Mouse (Mus musculus): ENCODE measurements around the gene Htr6. TPM values are rescaled to one million over a fixed set of nuclear protein-coding genes. Genes with fewer than 3 reads are reported as not detected.

The Htr6 gene
- total and polyA plus RNA-seq, 2 experiments from 2014 or later: 0.67 to 4.0 TPM

- no peak overlapping the region for H3K4me2 ChIP-seq (ENCODE audit: low read depth)
- H3K27me3 ChIP-seq (ENCODE audit: insufficient read depth, low read length): peaks cover 12% of the 10 kb centered on the region; the same call in 1 of the 2 replicates
- TF ChIP-seq CTCF (IDR thresholded peaks at IDR 0.05; ENCODE audit: low read depth): peak; percentile 44; the same call in 1 of the 2 replicates
- WGBS: 13% methylated on average over 4 of the region's 4 CpGs
- H3K9me3 ChIP-seq (ENCODE audit: low read length): no peaks in the 10 kb centered on the region
- DNase-seq (peak; percentile 34), ATAC-seq (no peak)
- no peak overlapping the region for H3K9ac ChIP-seq
- no peak overlapping the region for H3K4me3 ChIP-seq (ENCODE audit: low read depth, low read length)
- H3K27ac ChIP-seq (ENCODE audit: low read depth, low read length): no peak overlapping the region
- H3K36me3 ChIP-seq (ENCODE audit: insufficient read depth): no peaks in the 10 kb centered on the region
- peaks cover 23% of the 10 kb centered on the region for H3K4me1 ChIP-seq (ENCODE audit: insufficient read depth)
Measured at GRCm38 (mm10) chr4:139078726-139079125, 3.4 kb upstream of the Htr6 start.

- DNase-seq (peak; percentile 50), ATAC-seq (no peak)
- peak; percentile 61 for TF ChIP-seq CTCF (IDR thresholded peaks at IDR 0.05; ENCODE audit: low read depth)
- Histone ChIP-seq H3K4me2 (ENCODE audit: low read depth) (no peak overlapping the region), H3K27me3 (ENCODE audit: insufficient read depth, low read length) (peaks cover 12% of the 10 kb centered on the region), H3K9me3 (ENCODE audit: low read length) (no peaks in the 10 kb centered on the region), H3K36me3 (ENCODE audit: insufficient read depth) (no peaks in the 10 kb centered on the region), H3K27ac (ENCODE audit: low read depth, low read length) (no peak overlapping the region), H3K4me1 (ENCODE audit: insufficient read depth) (peaks cover 20% of the 10 kb centered on the region), H3K9ac (no peak overlapping the region), H3K4me3 (ENCODE audit: low read depth, low read length) (no peak overlapping the region)
- 27% methylated on average over 2 of the region's 2 CpGs for WGBS
Measured at GRCm38 (mm10) chr4:139078313-139078712, 2.9 kb upstream of the Htr6 start.

- ATAC-seq: no peak
- H3K4me2 ChIP-seq (ENCODE audit: low read depth): peak overlapping the region; percentile 90
- peak overlapping the region; percentile 61 for H3K4me3 ChIP-seq (ENCODE audit: low read depth, low read length)
- WGBS: 17% methylated on average over 5 of the region's 5 CpGs
- peak; percentile 44 for TF ChIP-seq CTCF (IDR thresholded peaks at IDR 0.05; ENCODE audit: low read depth)
- no peak for DNase-seq
- no peaks in the 10 kb centered on the region for H3K36me3 ChIP-seq (ENCODE audit: insufficient read depth)
- no peak overlapping the region for H3K27ac ChIP-seq (ENCODE audit: low read depth, low read length)
- H3K4me1 ChIP-seq (ENCODE audit: insufficient read depth): 0 out of 2 replicates have a peak, but pooled peaks cover 4% of the 10 kb centered on the region
- peak overlapping the region; percentile 58 for H3K9ac ChIP-seq
- peaks cover 12% of the 10 kb centered on the region for H3K27me3 ChIP-seq (ENCODE audit: insufficient read depth, low read length)
- H3K9me3 ChIP-seq (ENCODE audit: low read length): no peaks in the 10 kb centered on the region
Measured at GRCm38 (mm10) chr4:139075915-139076314, 545 bp upstream of the Htr6 start.

- Histone ChIP-seq H3K4me3 (ENCODE audit: low read depth, low read length) (peak overlapping the region; percentile 61; the same call in 1 of the 2 replicates), H3K4me2 (ENCODE audit: low read depth) (peak overlapping the region; percentile 90; the same call in 1 of the 2 replicates), H3K9ac (no peak overlapping the region), H3K9me3 (ENCODE audit: low read length) (no peaks in the 10 kb centered on the region), H3K27me3 (ENCODE audit: insufficient read depth, low read length) (peaks cover 12% of the 10 kb centered on the region), H3K27ac (ENCODE audit: low read depth, low read length) (no peak overlapping the region), H3K4me1 (ENCODE audit: insufficient read depth) (0 out of 2 replicates have a peak, but pooled peaks cover 4% of the 10 kb centered on the region), H3K36me3 (ENCODE audit: insufficient read depth) (no peaks in the 10 kb centered on the region)
- WGBS: 22% methylated on average over 29 of the region's 29 CpGs
- DNase-seq (no peak), ATAC-seq (no peak)
- no peak; the same call in 1 of the 2 replicates for TF ChIP-seq CTCF (IDR thresholded peaks at IDR 0.05; ENCODE audit: low read depth)
Measured at GRCm38 (mm10) chr4:139074060-139074459, 1.3 kb downstream of the Htr6 start.

GRCm38 (mm10) chr4:139068287-139068686, 7.1 kb downstream of the Htr6 start:
- Histone ChIP-seq H3K4me2 (ENCODE audit: low read depth) (no peak overlapping the region), H3K4me1 (ENCODE audit: insufficient read depth) (no peaks in the 10 kb centered on the region), H3K36me3 (ENCODE audit: insufficient read depth) (no peaks in the 10 kb centered on the region), H3K27me3 (ENCODE audit: insufficient read depth, low read length) (no peaks in the 10 kb centered on the region), H3K9me3 (ENCODE audit: low read length) (no peaks in the 10 kb centered on the region), H3K27ac (ENCODE audit: low read depth, low read length) (no peak overlapping the region), H3K4me3 (ENCODE audit: low read depth, low read length) (no peak overlapping the region), H3K9ac (no peak overlapping the region)
- ATAC-seq (peak; percentile 71), DNase-seq (peak; percentile 54)
- WGBS: 19% methylated on average over 4 of the region's 4 CpGs
- no peak for TF ChIP-seq CTCF (IDR thresholded peaks at IDR 0.05; ENCODE audit: low read depth)

GRCm38 (mm10) chr4:139064831-139065230, 10.5 kb downstream of the Htr6 start:
- Histone ChIP-seq H3K9me3 (ENCODE audit: low read length) (no peaks in the 10 kb centered on the region), H3K27me3 (ENCODE audit: insufficient read depth, low read length) (no peaks in the 10 kb centered on the region), H3K9ac (no peak overlapping the region), H3K36me3 (ENCODE audit: insufficient read depth) (no peaks in the 10 kb centered on the region), H3K4me3 (ENCODE audit: low read depth, low read length) (no peak overlapping the region), H3K27ac (ENCODE audit: low read depth, low read length) (no peak overlapping the region), H3K4me1 (ENCODE audit: insufficient read depth) (no peaks in the 10 kb centered on the region), H3K4me2 (ENCODE audit: low read depth) (no peak overlapping the region)
- WGBS: 83% methylated on average over 5 of the region's 5 CpGs
- no peak for TF ChIP-seq CTCF (IDR thresholded peaks at IDR 0.05; ENCODE audit: low read depth)
- ATAC-seq (no peak), DNase-seq (no peak)

GRCm38 (mm10) chr4:139059569-139059968, 15.8 kb downstream of the Htr6 start:
- Histone ChIP-seq H3K36me3 (ENCODE audit: insufficient read depth) (no peaks in the 10 kb centered on the region), H3K9ac (no peak overlapping the region), H3K27ac (ENCODE audit: low read depth, low read length) (no peak overlapping the region), H3K4me1 (ENCODE audit: insufficient read depth) (peaks cover 3% of the 10 kb centered on the region; the same call in 1 of the 2 replicates), H3K9me3 (ENCODE audit: low read length) (no peaks in the 10 kb centered on the region), H3K27me3 (ENCODE audit: insufficient read depth, low read length) (no peaks in the 10 kb centered on the region), H3K4me3 (ENCODE audit: low read depth, low read length) (no peak overlapping the region), H3K4me2 (ENCODE audit: low read depth) (no peak overlapping the region)
- ATAC-seq: no peak
- DNase-seq: no peak
- 14% methylated on average over 7 of the region's 7 CpGs for WGBS
- no peak for TF ChIP-seq CTCF (IDR thresholded peaks at IDR 0.05; ENCODE audit: low read depth)

Data from forebrain, postnatal 0 days (tissue).